Mouse (Mus musculus): ENCODE measurements around the gene Gm43738.

Gene Gm43738

GRCm38 (mm10) chr3:89100811-89101210, at the start of gene Gm43738:
Gene Gm43738, minus strand, starts transcription at chr3:89101099.
- DNase-seq = no peak

DNA sequence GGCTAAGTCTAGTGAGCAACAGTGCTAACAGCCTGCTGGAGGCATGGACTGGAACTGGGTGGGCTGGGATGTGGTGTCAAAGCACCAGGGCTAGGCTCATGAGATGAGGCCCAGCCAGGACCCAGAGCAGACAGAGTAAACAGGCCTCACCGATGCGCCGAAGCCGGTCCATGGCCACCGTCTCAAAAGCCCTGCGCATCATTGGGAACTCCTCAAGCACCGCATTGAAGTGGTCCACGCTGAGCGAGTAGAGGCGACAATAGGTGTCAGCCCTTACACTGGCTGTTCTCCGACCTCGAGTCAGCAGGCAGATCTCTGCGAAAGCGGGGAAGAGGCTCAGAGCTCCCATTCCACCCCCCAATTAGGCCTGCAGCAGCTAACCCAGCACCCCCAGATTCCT, 47.7 kb upstream of the Gm43738 start:
- DNase-seq = no peak

DNA sequence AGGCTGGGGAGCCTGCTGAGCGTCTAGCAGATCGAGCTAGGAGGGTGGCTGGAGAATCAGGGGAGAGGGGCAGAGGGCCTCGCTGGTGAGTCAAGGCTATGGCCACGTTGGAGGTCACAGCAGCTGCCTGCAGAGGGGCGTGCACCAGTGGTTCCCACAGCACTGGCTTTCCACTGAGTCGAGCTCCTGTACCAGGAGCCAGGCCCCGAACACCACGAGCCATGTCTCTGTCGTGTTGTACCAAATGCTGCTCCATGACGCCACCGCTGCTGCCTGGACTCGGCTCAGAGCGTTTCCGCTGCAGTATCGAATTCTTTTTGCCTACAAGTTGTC, 47.0 kb upstream of the Gm43738 start:
- no peak for DNase-seq

DNA sequence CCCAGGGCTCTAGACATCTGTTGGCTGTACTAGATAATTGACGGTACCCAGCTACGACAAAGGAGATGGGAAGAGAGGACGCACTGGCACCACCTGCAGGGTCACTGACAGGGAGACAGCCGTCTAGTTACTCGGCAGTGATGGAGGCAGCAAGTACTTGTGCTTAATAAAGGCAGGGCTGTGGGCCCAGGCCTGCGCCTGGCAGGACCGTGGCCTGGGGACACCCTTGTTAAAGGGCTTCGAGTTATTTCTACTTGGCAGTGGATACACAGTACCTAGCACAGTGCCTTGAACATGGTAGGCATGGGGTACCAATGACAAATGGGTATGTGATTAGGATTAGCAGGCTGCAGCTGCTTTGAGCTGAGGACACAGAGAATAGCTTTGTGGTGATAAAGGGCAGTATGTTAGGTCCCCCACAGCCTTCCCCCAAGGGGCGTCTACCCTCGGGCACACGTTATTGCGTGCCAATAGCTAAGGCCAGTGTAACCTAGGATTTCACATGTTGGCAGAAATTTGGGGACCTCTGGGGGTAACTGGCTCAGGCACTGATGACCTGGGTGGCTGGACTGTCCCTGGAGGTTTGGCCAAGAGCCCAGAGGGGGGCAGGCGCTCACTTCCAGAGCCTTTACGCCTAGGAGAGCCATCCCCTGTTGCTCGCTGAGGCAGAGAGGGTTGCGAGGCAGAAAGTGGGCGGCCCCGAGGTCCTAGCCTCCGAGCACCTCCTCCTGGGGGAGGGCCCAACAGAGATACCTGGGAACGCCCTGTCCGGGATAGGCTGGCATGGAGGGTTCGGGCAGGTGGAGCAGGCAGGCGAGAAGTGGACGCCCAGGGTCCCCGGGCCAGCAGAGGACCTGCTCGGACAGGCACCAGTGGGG, 46.4 kb upstream of the Gm43738 start:
- DNase-seq = no peak

- DNase-seq = peak; percentile 85
Measured at GRCm38 (mm10) chr3:89145566-89145965, 44.7 kb upstream of the Gm43738 start.

GRCm38 (mm10) chr3:89144821-89145220, 43.9 kb upstream of the Gm43738 start:
- no peak for DNase-seq

DNA sequence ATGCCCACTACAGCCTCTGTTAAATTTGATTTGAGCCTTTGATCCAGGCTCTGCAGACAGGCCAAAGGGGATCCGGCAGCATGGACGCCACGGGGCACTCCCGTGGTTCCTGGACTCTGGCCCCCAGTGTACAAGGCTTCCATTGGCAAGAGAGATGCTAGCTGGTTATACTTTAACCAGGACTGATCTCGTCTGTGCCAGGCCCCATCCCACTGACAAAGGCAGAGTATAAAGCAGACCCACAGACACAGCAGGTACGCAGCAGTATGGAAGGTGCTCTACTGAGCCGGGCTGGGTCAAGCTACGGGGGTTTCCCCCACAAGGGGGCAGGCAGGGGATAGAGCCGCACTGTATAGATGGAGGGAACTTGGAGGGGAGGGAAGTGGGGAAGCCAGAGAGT, 35.5 kb upstream of the Gm43738 start:
- DNase-seq = no peak

- no peak for DNase-seq
Measured at GRCm38 (mm10) chr3:89135958-89136357, 35.1 kb upstream of the Gm43738 start, which contains the start of gene Pklr. Gene Pklr, plus strand, starts transcription at chr3:89136142.

DNA sequence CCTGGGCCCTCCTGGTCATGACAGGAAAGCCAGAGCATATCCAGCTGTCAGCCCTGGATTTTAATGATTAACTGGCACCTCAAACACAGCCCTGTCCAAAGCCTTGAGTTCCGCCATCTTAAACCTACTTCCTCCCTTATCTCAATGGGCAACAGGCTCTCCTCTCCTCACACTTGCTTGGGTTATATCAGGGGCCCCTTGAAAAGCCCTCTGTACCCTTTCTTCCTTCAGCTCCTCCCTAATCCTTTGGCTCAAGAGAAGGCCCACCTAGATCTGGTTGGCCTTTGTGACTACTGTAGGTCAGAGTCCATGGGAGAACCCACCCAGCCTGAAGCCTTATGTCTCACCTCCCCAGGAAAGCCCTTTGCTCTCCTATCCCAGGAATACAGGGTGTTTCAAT, 32.9 kb upstream of the Gm43738 start:
- no peak for DNase-seq

DNA sequence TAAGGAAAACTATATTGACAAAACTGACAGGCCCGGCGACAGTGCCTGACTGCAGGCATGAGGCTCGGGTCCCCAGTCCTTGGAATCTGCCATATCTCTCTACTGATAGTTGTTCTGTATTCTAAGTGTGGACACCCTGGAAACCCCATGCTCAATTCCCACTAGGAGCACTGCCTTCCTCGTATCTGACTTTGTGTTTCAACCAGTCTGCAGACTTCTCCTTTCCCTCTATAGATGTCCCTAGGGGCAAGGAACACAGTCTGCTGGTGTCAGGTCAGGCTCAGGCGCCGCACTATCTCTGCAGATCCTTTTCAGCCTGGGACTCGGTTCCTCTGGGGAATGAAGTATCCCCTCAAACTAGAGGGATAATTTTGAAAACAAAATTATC, 32.2 kb upstream of the Gm43738 start:
- DNase-seq = no peak

DNA sequence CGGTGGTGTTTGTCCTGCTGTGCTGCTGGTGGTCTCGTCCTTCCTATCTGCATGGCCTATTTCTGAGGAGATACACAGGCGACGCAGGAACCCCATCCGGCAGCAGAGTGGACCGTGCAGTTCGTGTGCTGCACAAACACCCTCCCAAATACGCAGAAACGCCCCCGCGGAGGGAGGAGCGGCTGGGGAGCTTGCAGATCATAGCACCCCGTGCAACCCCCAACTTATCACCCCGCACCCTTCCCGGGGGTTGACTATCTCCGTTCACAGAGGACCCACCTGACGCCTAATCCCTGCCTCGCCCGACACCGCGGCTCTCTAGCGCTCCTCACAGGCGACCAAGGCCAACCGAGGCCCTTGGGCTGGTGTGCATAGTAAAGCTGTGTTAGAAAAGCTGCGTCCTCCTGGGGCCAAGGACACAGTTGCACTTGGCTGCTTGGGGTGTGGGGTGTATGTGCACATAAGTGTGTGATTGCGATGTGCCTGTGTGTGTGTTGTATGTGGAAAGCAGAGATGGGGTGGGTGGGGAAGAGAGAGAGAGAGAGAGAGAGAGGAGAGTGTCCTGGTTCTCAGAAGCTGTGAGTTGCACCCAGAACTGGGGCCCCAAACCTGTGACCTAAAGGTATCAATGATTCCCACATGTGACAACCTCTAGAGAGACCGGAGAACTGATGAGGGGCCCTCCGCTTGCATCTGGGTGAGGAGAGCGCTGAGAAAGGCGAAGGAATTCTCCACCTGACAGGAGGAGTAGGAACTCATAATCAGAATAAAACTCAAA, 31.6 kb upstream of the Gm43738 start:
- peak; percentile 63 for DNase-seq

DNA sequence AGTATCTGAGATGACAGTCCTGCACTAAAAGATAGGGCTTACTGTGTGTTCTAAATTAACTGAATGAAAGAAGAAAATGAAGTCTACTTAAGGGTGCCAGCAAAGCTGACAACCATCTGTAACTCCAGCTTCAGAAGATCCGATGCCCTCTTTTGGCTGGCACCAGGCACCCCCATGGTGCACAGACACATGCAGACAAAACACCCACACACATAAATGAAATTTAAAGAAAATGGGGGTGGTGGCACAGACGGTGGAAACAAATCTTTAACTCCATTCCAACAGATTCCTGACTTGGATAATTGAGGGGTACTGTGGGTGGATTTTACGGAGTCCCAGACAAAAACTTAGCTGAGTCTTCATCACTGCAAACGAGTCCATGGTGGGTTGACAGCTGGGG, 30.9 kb upstream of the Gm43738 start:
- no peak for DNase-seq

GRCm38 (mm10) chr3:89129908-89130307, 29.0 kb upstream of the Gm43738 start:
- DNase-seq = no peak

DNA sequence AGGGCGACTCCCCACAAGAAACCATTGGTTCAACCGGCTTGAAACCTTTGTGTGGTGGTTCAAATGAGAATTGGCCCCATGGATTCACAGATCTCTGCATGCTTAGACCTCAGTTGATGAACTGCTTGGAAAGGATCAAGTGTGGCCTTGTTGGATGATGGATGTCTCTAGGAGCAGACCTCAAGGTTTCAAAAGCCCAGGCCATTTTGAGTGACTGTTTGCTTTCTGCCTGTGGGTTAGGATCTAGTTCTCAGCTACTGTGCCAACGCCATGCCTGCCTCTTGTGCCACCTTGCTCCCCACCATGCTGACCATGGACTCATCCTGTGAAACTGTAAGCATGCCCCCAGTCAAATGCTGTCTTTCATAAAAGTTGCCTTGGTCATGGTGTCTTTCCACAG, 25.1 kb upstream of the Gm43738 start:
- no peak for DNase-seq

DNA sequence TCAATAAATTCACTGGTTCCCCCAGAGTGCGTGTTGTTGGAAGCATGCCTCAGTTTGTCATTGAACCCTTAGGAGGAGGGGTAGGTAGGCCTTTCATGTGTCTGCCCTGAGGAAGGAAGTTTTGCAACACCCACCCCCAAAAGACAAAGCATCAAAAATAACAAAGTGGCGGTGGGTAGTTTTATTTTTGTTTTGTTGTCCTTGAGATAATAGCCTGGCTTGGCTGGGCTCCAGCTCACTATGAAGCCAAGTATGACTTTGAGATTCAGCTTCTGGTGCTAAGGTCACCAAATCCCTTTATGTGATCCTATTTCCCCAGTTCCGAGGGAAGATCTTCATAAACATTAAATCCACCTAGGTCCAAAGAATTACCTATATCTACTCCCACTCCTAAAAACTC, 23.3 kb upstream of the Gm43738 start:
- no peak for DNase-seq

DNA sequence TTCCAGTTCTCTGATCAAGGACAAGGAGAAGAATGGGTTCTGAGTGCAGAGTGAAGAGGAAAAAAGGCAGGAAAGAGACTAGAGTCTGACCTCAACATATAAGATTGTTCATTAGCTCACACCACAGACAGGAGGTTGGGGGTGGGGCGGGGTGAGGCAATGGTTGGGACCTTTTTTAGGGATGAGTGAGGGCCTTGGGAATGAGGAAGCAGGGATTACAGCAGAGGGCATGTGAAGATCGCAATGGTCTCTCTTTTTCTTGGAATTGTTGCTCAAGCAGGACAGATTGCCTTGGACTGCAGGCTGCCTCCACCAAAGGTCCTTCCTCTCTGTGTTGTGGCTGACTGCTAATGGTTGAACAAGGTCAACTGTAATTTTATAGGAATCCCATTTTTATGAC, 22.4 kb upstream of the Gm43738 start:
- DNase-seq = no peak

- peak; percentile 67 for DNase-seq
Measured at GRCm38 (mm10) chr3:89115522-89115921, 14.6 kb upstream of the Gm43738 start.

GRCm38 (mm10) chr3:89113058-89113457, 12.2 kb upstream of the Gm43738 start:
- no peak for DNase-seq

GRCm38 (mm10) chr3:89108146-89108545, 7.2 kb upstream of the Gm43738 start:
- DNase-seq = no peak

- DNase-seq = no peak
Measured at GRCm38 (mm10) chr3:89107545-89107944, 6.6 kb upstream of the Gm43738 start.

DNA sequence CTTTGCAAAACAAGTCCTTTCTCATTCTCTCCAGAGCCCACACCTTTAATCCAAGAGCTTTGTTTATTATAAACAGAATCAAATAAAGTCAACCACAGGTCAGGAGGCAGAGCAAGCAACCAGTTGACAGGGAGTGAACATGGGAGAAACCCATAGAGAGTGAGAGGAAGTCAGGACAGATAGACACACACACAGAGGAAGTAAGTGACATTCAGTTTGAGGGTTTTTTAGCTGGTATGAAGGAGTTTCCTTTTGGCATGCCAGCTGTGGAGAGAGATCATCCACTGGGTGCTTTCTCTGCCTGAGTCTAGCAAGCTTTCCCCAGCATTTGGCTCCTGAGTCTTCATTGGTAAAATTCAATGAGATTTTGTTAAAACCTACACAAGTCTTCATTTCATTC, 6.0 kb upstream of the Gm43738 start:
- no peak for DNase-seq

DNA sequence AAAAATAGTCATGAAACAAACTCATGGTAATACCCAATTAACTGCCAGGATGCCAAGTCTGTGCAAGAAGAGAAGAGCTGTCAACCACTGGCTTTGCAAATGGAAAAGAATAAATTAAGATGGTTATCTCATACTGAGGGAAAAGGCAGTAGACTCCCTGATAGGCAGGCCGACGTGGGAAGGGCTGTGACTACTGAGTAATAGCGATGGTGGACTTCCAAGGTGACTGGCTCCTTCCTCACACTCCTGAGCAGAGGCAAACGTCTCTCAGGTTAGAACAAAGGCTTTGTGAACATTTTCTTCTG, 2.3 kb upstream of the Gm43738 start:
- no peak for DNase-seq

- DNase-seq = no peak
Measured at GRCm38 (mm10) chr3:89102495-89103290, 1.8 kb upstream of the Gm43738 start.
